Mouse (Mus musculus) hindbrain, postnatal 0 days (tissue): Measurements from ENCODE around the gene Emc1. TPM values are rescaled to one million over a fixed set of nuclear protein-coding genes. Genes with fewer than 3 reads are reported as not detected.

ENCODE experiments used
- ATAC-seq: fragments of 200-750 bp; cut with Nextera tagmentation; 2 replicates; pipeline ENCODE4 v1.8.0; 2017; ENCODE audit warnings: mild to moderate bottlenecking, moderate TSS enrichment, moderate library complexity
- DNase-seq: peaks from one replicate; pipeline ENCODE4 v3.0.0-alpha.2; 2015; ENCODE audit warnings: low spot score
- H3K27ac ChIP-seq: fragments of 300-500 bp; sonication (generic); 2 replicates; pipeline ENCODE4 v1.5.1; 2014; ENCODE audit warnings: mild to moderate bottlenecking
- H3K27me3 ChIP-seq: fragments of 300-500 bp; sonication (generic); 2 replicates; pipeline ENCODE4 v1.6.1; 2014; ENCODE audit warnings: low read length, mixed read lengths; ENCODE audit not compliant: insufficient read depth
- H3K36me3 ChIP-seq: fragments of 300-500 bp; sonication (generic); 2 replicates; pipeline ENCODE4 v1.6.1; 2014; ENCODE audit warnings: low read length, mixed read lengths; ENCODE audit not compliant: insufficient read depth
- H3K4me1 ChIP-seq: fragments of 300-500 bp; sonication (generic); 2 replicates; pipeline ENCODE4 v1.6.1; 2014; ENCODE audit warnings: antibody characterized with exemption, low read length, mixed read lengths; ENCODE audit not compliant: insufficient read depth
- H3K4me2 ChIP-seq: fragments of 300-500 bp; sonication (generic); 2 replicates; pipeline ENCODE4 v1.6.1; 2014; ENCODE audit warnings: low read depth, mild to moderate bottlenecking, low read length, moderate library complexity, mixed read lengths
- H3K4me3 ChIP-seq: fragments of 300-500 bp; sonication (generic); 2 replicates; pipeline ENCODE4 v1.5.1; 2014; ENCODE audit warnings: low read length
- H3K9ac ChIP-seq: fragments of 300-500 bp; sonication (generic); replicated peaks from 2 replicates; pipeline ENCODE4 v1.6.1; 2014; ENCODE audit warnings: mild to moderate bottlenecking, low read length, moderate library complexity, mixed read lengths
- H3K9me3 ChIP-seq: fragments of 300-500 bp; sonication (generic); 2 replicates; pipeline ENCODE4 v1.6.1; 2016; ENCODE audit warnings: low read length, mixed read lengths
- CTCF ChIP-seq: IDR thresholded peaks from 2 replicates; pipeline ENCODE4 v1.5.1; 2016; ENCODE audit warnings: antibody characterized with exemption, control low read depth, low read depth
- WGBS: fragments of 180-500 bp; shearing (Covaris S2); extraction: QIAGEN DNeasy Blood & Tissue Kit; methylation state at CpG from one replicate; pipeline ENCODE4 v1.1.7; 2014; 5-methylcytosine and 5-hydroxymethylcytosine counted together
- polyA plus RNA-seq: library from polyadenylated mRNA; unstranded; fragments of >200 nt; fragmentation: Nextera tagmentation; extraction: Ambion mirVana; gene quantifications from 2 replicates; pipeline ENCODE4 v1.2.1, GENCODE M21; 2015
- total RNA-seq: library from RNA; depleted of rRNA; stranded (reverse); fragments of >200 nt; gene quantifications from 2 replicates; pipeline ENCODE4 v1.2.3, GENCODE M21; 2014; rRNA removed

Emc1 gene
- total RNA-seq (66.6 and 71.0 TPM in 2 replicates), polyA plus RNA-seq (41.3 and 44.4 TPM in 2 replicates)

- H3K27me3 ChIP-seq = no peaks in the 10 kb centered on the region
- no peaks in the 10 kb centered on the region for H3K9me3 ChIP-seq
- under 1% methylated on average over 63 of the region's 64 CpGs for WGBS
- peaks cover 26% of the 10 kb centered on the region for H3K36me3 ChIP-seq
- peaks cover 15% of the 10 kb centered on the region for H3K4me1 ChIP-seq
- peak within 1 kb of the TSS; percentile 78 for H3K4me3 ChIP-seq
- peak; percentile 89 for DNase-seq
- ATAC-seq = peak; percentile 96
- H3K9ac ChIP-seq = peak within 1 kb of the TSS; percentile 92
- TF ChIP-seq CTCF = no peak
- H3K4me2 ChIP-seq = peak within 1 kb of the TSS; percentile 74
- H3K27ac ChIP-seq = peak within 1 kb of the TSS; percentile 97
These were observed at the start of gene Emc1, which contains the start of the genes Mrto4 and Ubr4 for GRCm38 (mm10) chr4:139351931-139352711. Gene Emc1 (plus strand): TSS chr4:139352587. Gene Mrto4 (minus strand): TSS chr4:139352576. Gene Ubr4 (plus strand): TSS chr4:139352609.

GRCm38 (mm10) chr4:139305521-139305920, 46.9 kb upstream of the Emc1 start:
- H3K4me3 ChIP-seq = no peak overlapping the region
- no peak overlapping the region for H3K27ac ChIP-seq
- no peaks in the 10 kb centered on the region for H3K27me3 ChIP-seq
- ATAC-seq (no peak), DNase-seq (no peak)
- no peak overlapping the region for H3K4me2 ChIP-seq
- WGBS = 86% methylated on average over 3 of the region's 3 CpGs
- no peaks in the 10 kb centered on the region for H3K9me3 ChIP-seq
- H3K4me1 ChIP-seq = peaks cover 5% of the 10 kb centered on the region
- H3K36me3 ChIP-seq = peaks cover 7% of the 10 kb centered on the region
- TF ChIP-seq CTCF = no peak
- no peak overlapping the region for H3K9ac ChIP-seq

GRCm38 (mm10) chr4:139307916-139308315, 44.5 kb upstream of the Emc1 start:
- no peak overlapping the region for H3K4me2 ChIP-seq
- H3K9ac ChIP-seq = no peak overlapping the region
- ATAC-seq (no peak), DNase-seq (no peak)
- H3K36me3 ChIP-seq = no peaks in the 10 kb centered on the region; the same call in 1 of the 2 replicates
- H3K4me3 ChIP-seq = no peak overlapping the region
- no peak overlapping the region for H3K27ac ChIP-seq
- peaks cover 15% of the 10 kb centered on the region for H3K4me1 ChIP-seq
- no peaks in the 10 kb centered on the region for H3K27me3 ChIP-seq
- TF ChIP-seq CTCF = no peak
- no peaks in the 10 kb centered on the region for H3K9me3 ChIP-seq
- WGBS = 77% methylated on average over 5 of the region's 5 CpGs

- Histone ChIP-seq H3K9ac (peak overlapping the region; percentile 80), H3K4me2 (peak overlapping the region; percentile 97), H3K27ac (peak overlapping the region; percentile 80), H3K9me3 (no peaks in the 10 kb centered on the region), H3K4me3 (peak overlapping the region; percentile 88), H3K4me1 (peaks cover 15% of the 10 kb centered on the region), H3K36me3 (peaks cover 7% of the 10 kb centered on the region), H3K27me3 (no peaks in the 10 kb centered on the region)
- DNase-seq (peak; percentile 21), ATAC-seq (no peak)
- WGBS = 26% methylated on average over 6 of the region's 6 CpGs
- TF ChIP-seq CTCF = peak; percentile 49
These were observed 42.7 kb upstream of the Emc1 start for GRCm38 (mm10) chr4:139309651-139310050.

GRCm38 (mm10) chr4:139310171-139310898, 42.1 kb upstream of the Emc1 start, which contains the start of the genes Pqlc2 and Akr7a5:
Gene Pqlc2 (minus strand): TSS chr4:139310708.
Gene Akr7a5 (plus strand): TSS chr4:139310744.
- H3K4me2 ChIP-seq = peak within 1 kb of the TSS; percentile 97
- peak within 1 kb of the TSS; percentile 80 for H3K9ac ChIP-seq
- H3K36me3 ChIP-seq = peaks cover 12% of the 10 kb centered on the region
- peak within 1 kb of the TSS; percentile 88 for H3K4me3 ChIP-seq
- under 1% methylated on average over 63 of the region's 63 CpGs for WGBS
- H3K27ac ChIP-seq = peak within 1 kb of the TSS; percentile 80
- peaks cover 15% of the 10 kb centered on the region for H3K4me1 ChIP-seq
- H3K27me3 ChIP-seq = no peaks in the 10 kb centered on the region
- peak; percentile 98 for DNase-seq
- H3K9me3 ChIP-seq = no peaks in the 10 kb centered on the region
- TF ChIP-seq CTCF = no peak
- peak; percentile 91 for ATAC-seq

GRCm38 (mm10) chr4:139310899-139311701, 41.3 kb upstream of the Emc1 start:
- Histone ChIP-seq H3K9me3 (no peaks in the 10 kb centered on the region), H3K36me3 (peaks cover 19% of the 10 kb centered on the region), H3K4me3 (peak overlapping the region; percentile 88), H3K4me1 (peaks cover 15% of the 10 kb centered on the region), H3K9ac (peak overlapping the region; percentile 80), H3K27me3 (no peaks in the 10 kb centered on the region), H3K27ac (peak overlapping the region; percentile 80), H3K4me2 (peak overlapping the region; percentile 97)
- under 1% methylated on average over 51 of the region's 53 CpGs for WGBS
- DNase-seq (peak; percentile 23), ATAC-seq (peak; percentile 72)
- no peak for TF ChIP-seq CTCF
